Mouse (Mus musculus) C2C12 (cell line): ENCODE data around the gene Actr10. TPM values are rescaled to one million over a fixed set of nuclear protein-coding genes. Genes with fewer than 3 reads are reported as not detected.

Experiments used
- H3K27me3 ChIP-seq: one replicate; pipeline ENCODE4 v1.6.1; 2011; ENCODE audit not compliant: control insufficient read depth, insufficient read depth, insufficient read length
- H3K36me3 ChIP-seq: one replicate; pipeline ENCODE4 v1.6.1; 2011; ENCODE audit not compliant: control insufficient read depth, insufficient read depth
- H3K4me3 ChIP-seq: one replicate; pipeline ENCODE4 v1.5.1; 2011; ENCODE audit warnings: mild to moderate bottlenecking, control low read depth; ENCODE audit not compliant: poor library complexity, insufficient read depth, severe bottlenecking
- H3K79me2 ChIP-seq: one replicate; pipeline ENCODE4 v1.6.1; 2011; ENCODE audit not compliant: control insufficient read depth, insufficient read depth
- H3K79me3 ChIP-seq: one replicate; pipeline ENCODE4 v1.6.1; 2011; ENCODE audit warnings: low read depth, control low read depth
- H3ac ChIP-seq: one replicate; pipeline ENCODE3; 2011; ENCODE audit warnings: low read depth; ENCODE audit not compliant: control insufficient read depth, insufficient read length
- CEBPB ChIP-seq: IDR thresholded peaks from one replicate; pipeline ENCODE4 v1.6.1; 2011; ENCODE audit warnings: low read depth, mild to moderate bottlenecking, control low read depth, moderate library complexity
- CTCF ChIP-seq: IDR thresholded peaks from one replicate; pipeline ENCODE4 v1.5.1; 2011; ENCODE audit not compliant: control insufficient read depth, insufficient read depth, insufficient read length
- FOSL1 ChIP-seq: IDR thresholded peaks from one replicate; pipeline ENCODE4 v1.8.0; 2011; ENCODE audit warnings: mild to moderate bottlenecking, low read length; ENCODE audit not compliant: poor library complexity, insufficient read depth, severe bottlenecking
- MAX ChIP-seq: IDR thresholded peaks from one replicate; pipeline ENCODE4 v1.6.1; 2011; ENCODE audit warnings: mild to moderate bottlenecking, control low read depth
- MYOD1 ChIP-seq: IDR thresholded peaks from one replicate; pipeline ENCODE4 v1.6.1; 2011; ENCODE audit warnings: low read depth; ENCODE audit not compliant: control insufficient read depth, insufficient read length
- MYOG ChIP-seq: IDR thresholded peaks from one replicate; pipeline ENCODE4 v1.6.1; 2011; ENCODE audit not compliant: control insufficient read depth, insufficient read length; ENCODE audit errors: extremely low read depth
- USF1 ChIP-seq: IDR thresholded peaks from one replicate; pipeline ENCODE4 v1.6.1; 2011; ENCODE audit warnings: low read depth, mild to moderate bottlenecking, control low read depth, moderate library complexity
- polyA plus RNA-seq: library from polyadenylated mRNA; unstranded; fragments of >200 nt; fragmentation: generic; extraction: Trizol; gene quantifications from one replicate; pipeline ENCODE4 v1.2.1, GENCODE M21; 2012; ENCODE audit warnings: missing spikeins

Gene Actr10
- polyA plus RNA-seq, 1 experiment, result 110 TPM

DNA sequence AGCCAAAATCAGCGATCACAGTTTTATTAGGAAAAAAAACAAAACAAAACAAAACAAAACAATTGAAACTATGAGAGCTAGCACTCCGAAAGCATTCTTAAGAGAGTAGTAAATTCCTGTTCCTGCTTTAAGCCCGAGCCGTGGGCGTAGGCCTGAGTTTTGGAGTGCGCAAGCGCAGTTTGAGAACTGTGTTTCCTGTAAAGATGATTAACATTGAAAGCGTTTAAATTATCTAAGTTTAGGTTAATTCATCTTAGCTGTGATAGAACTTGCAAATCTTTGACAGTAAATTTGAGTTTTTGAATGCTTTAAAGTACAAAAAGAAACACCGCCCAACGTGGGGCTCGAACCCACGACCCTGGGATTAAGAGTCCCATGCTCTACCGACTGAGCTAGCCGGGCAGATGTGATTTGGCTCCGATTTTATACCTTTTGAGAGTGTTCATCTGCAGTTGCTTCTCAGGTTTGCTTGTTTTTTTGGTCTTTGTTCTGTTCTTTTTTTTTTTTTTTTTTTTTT, 31.2 kb downstream of the Actr10 start:
- Histone ChIP-seq H3K4me3 (peak overlapping the region; percentile 60), H3ac (peak overlapping the region; percentile 28), H3K36me3 (peaks cover 4% of the 10 kb centered on the region), H3K79me2 (no peaks in the 10 kb centered on the region), H3K27me3 (no peaks in the 10 kb centered on the region), H3K79me3 (no peaks in the 10 kb centered on the region)
- no peak for TF ChIP-seq USF1
- no peak for TF ChIP-seq CTCF
- TF ChIP-seq MAX, result no peak
- TF ChIP-seq FOSL1, result no peak
- TF ChIP-seq MYOG, result no peak
- no peak for TF ChIP-seq CEBPB
- TF ChIP-seq MYOD1, result no peak

DNA sequence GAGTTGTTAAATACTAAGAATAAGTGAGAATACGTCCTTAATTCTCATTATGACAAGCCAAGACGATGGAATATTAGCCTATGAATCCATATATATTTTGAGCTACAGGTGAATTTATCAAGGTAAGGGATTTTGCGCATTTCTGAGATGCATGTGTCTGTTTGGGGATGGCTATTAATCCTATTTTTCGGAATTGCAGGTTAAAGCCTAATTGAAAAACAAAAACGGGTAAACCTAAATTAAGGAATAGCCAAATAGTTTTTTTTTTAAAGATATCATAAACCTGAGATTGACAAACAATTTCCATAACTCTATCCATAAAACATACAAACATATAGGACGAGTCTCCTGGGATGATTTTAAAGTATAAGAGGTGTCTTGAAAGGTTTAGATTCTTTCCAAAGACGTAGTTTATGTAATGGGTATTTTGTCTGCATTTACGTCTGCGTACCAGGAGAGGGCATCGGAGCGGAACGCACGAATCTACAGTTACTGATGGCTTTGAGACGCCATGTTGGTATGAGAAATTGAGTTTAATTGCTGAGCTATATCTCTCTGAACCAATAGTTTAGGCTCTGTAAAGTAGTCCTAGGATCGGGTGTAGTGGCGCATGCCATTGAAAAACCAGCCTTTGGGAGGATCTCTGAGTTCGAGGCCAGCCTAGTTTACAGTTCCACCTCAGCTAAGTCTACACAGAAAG, 32.0 kb downstream of the Actr10 start:
- H3K79me2 ChIP-seq, result peaks cover 3% of the 10 kb centered on the region
- H3K4me3 ChIP-seq, result no peak overlapping the region
- no peaks in the 10 kb centered on the region for H3K27me3 ChIP-seq
- no peaks in the 10 kb centered on the region for H3K79me3 ChIP-seq
- no peak for TF ChIP-seq CEBPB
- peak; percentile 27 for TF ChIP-seq CTCF
- no peaks in the 10 kb centered on the region for H3K36me3 ChIP-seq
- H3ac ChIP-seq, result no peak overlapping the region

GRCm38 (mm10) chr12:70973831-70974230, 36.2 kb downstream of the Actr10 start:
- Histone ChIP-seq H3K79me3 (peaks cover 39% of the 10 kb centered on the region), H3K36me3 (peaks cover 8% of the 10 kb centered on the region), H3K4me3 (no peak overlapping the region), H3K27me3 (no peaks in the 10 kb centered on the region), H3K79me2 (peaks cover 45% of the 10 kb centered on the region), H3ac (no peak overlapping the region)
- TF ChIP-seq MYOG (no peak), USF1 (no peak), FOSL1 (no peak), CTCF (no peak), MAX (no peak), MYOD1 (no peak), CEBPB (no peak)

DNA sequence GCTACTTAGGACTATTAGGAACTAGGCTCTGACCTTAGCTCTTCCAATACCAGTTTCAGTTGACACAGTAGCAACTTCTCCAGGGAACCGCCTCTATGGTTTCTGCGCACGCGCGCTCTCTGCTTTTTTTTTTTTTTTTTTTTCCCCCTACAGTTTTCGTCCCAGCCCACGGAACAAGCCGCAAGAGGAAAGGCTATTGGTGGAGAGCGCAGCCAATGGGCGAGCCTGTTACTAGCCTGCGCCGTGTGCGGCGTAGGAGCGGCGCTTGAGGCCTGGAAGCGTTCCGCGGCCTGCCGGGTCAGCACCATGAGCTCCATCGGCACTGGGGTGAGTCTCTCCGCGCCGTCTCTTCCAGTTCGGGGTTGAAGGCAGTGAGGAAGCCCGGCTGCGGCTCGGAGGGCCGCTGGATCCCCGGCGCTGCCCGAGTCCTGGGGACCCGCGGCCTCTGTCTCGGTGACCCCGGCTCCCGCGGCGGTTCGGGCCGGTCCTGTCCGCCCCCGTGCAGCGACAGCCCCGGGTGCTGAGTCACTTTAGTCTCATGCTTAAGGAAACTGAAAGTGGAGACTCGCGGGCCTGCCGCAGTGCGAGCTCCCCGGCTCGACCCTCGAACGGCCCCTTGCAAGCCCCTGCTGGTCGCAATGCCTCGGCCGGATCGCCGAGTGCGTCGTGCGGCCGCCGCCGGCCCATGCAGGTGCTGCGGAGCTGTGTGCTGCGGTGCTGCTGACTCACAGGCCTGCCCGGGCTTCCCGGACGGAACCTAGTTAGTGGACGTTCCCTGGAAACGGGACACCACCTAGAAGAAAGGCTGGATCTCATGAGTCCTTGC, 37.0 kb downstream of the Actr10 start, which contains the start of gene Psma3:
Gene Psma3, plus strand, starts transcription at position 181 of the 826 bp plus-strand sequence.
- Histone ChIP-seq H3K4me3 (peak within 1 kb of the TSS; percentile 84), H3K27me3 (no peaks in the 10 kb centered on the region), H3ac (peak within 1 kb of the TSS; percentile 99), H3K79me2 (peaks cover 53% of the 10 kb centered on the region), H3K79me3 (peaks cover 47% of the 10 kb centered on the region), H3K36me3 (peaks cover 17% of the 10 kb centered on the region)
- TF ChIP-seq MYOG, result no peak
- TF ChIP-seq MAX, result peak; percentile 40

- peak overlapping the region; percentile 84 for H3K4me3 ChIP-seq
- H3ac ChIP-seq, result peak overlapping the region; percentile 99
- H3K79me2 ChIP-seq, result peaks cover 61% of the 10 kb centered on the region
- peaks cover 54% of the 10 kb centered on the region for H3K79me3 ChIP-seq
- no peak for TF ChIP-seq CEBPB
- TF ChIP-seq MYOD1, result no peak
- no peak for TF ChIP-seq MYOG
- TF ChIP-seq CTCF, result no peak
- TF ChIP-seq MAX, result no peak
- no peak for TF ChIP-seq FOSL1
- TF ChIP-seq USF1, result no peak
- H3K36me3 ChIP-seq, result peaks cover 24% of the 10 kb centered on the region
- no peaks in the 10 kb centered on the region for H3K27me3 ChIP-seq
Measured at GRCm38 (mm10) chr12:70975406-70975805, 37.7 kb downstream of the Actr10 start.

- Histone ChIP-seq H3K36me3 (peaks cover 27% of the 10 kb centered on the region), H3K79me2 (peaks cover 66% of the 10 kb centered on the region), H3K27me3 (no peaks in the 10 kb centered on the region), H3K4me3 (peak overlapping the region; percentile 84), H3K79me3 (peaks cover 59% of the 10 kb centered on the region), H3ac (no peak overlapping the region)
- TF ChIP-seq MYOD1, result no peak
- no peak for TF ChIP-seq MAX
- no peak for TF ChIP-seq CEBPB
- TF ChIP-seq MYOG, result no peak
- no peak for TF ChIP-seq USF1
- TF ChIP-seq CTCF, result no peak
- no peak for TF ChIP-seq FOSL1
Measured at GRCm38 (mm10) chr12:70975891-70976290, 38.2 kb downstream of the Actr10 start.
